ENCODE assay signal across 13 mouse cellular contexts in genomic region chr2:51847964-51848363, GRCm38 (mm10).
"Had no signal": no experiment of that assay in that cellular context is flagged by ENCODE, and none has a peak within 500 bp of the region (broad histone marks: within the 10 kb centered on the region; RNA-seq: fewer than 3 reads in every experiment).

No protein-coding gene starts in this region.

- ATAC-seq: intestine, postnatal 0 days had no signal

- H3K9ac ChIP-seq: lung, embryonic 14.5 days had no signal

- H3K4me3 ChIP-seq: myocyte had no signal

- H3K4me2 ChIP-seq: liver, embryonic 11.5 days; lung, embryonic 14.5 days had no signal

- DNase-seq: kidney, adult 8-10 months; kidney, postnatal 25 days; layer of hippocampus, adult 9-11 months; layer of hippocampus, postnatal 36 days; lung, embryonic 14.5 days; lung, postnatal 10 days; lung, postnatal 4 days; right cerebral cortex, adult 18-20 months; right cerebral cortex, postnatal 25 days; thymus, postnatal 36 days had no signal
